Mouse (Mus musculus): ENCODE results near the gene Ankle2. TPM values are rescaled to one million over a fixed set of nuclear protein-coding genes. Genes with fewer than 3 reads are reported as not detected.
A peak's percentile ranks its signal among the peaks of the same experiment; 100 is the strongest.

Gene Ankle2
- total and polyA plus RNA-seq, 2 experiments from 2014 or later, result 17.8 to 40.2 TPM

- H3K27me3 ChIP-seq (ENCODE audit: insufficient read depth, low read length), result no peaks in the 10 kb centered on the region
- no peak for DNase-seq
- H3K27ac ChIP-seq (ENCODE audit: low read depth, low read length), result no peak overlapping the region
- WGBS, result 87% methylated on average over 6 of the region's 6 CpGs
- H3K36me3 ChIP-seq (ENCODE audit: insufficient read depth), result peaks cover 66% of the 10 kb centered on the region
- no peaks in the 10 kb centered on the region for H3K9me3 ChIP-seq (ENCODE audit: low read length)
- no peaks in the 10 kb centered on the region for H3K4me1 ChIP-seq (ENCODE audit: insufficient read depth)
- H3K4me2 ChIP-seq (ENCODE audit: low read depth), result no peak overlapping the region
- TF ChIP-seq CTCF (IDR thresholded peaks at IDR 0.05; ENCODE audit: low read depth), result no peak
- H3K9ac ChIP-seq, result no peak overlapping the region
- no peak for ATAC-seq
- H3K4me3 ChIP-seq (ENCODE audit: low read depth, low read length), result no peak overlapping the region
Measured at GRCm38 (mm10) chr5:110222757-110223156, 8.0 kb upstream of the Ankle2 start.

DNA sequence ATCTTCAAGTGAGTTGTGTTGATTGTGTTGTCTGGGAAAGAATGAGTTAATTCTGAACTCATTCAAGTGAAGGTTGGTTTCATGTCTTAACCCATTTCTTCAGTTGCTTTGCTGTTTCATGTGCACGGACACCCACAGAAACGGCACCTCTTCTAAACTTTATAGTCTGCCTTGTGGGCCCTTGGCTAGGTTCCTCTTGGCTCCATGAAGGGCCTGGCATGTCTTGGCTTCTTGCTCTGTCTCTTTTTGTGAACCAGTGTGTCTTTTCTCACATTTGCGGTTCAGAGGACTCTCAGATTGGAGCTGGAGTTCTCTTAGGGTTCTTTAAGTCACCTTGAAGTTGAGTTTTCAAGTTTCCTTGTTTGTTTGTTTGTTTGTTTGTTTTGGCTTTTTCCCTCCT, 5.7 kb upstream of the Ankle2 start:
- no peak for ATAC-seq
- H3K4me2 ChIP-seq (ENCODE audit: low read depth), result no peak overlapping the region
- 88% methylated on average over 3 of the region's 3 CpGs for WGBS
- H3K4me1 ChIP-seq (ENCODE audit: insufficient read depth), result no peaks in the 10 kb centered on the region
- no peak for DNase-seq
- no peak overlapping the region for H3K27ac ChIP-seq (ENCODE audit: low read depth, low read length)
- no peaks in the 10 kb centered on the region for H3K27me3 ChIP-seq (ENCODE audit: insufficient read depth, low read length)
- peaks cover 47% of the 10 kb centered on the region for H3K36me3 ChIP-seq (ENCODE audit: insufficient read depth)
- TF ChIP-seq CTCF (IDR thresholded peaks at IDR 0.05; ENCODE audit: low read depth), result no peak
- no peaks in the 10 kb centered on the region for H3K9me3 ChIP-seq (ENCODE audit: low read length)
- H3K9ac ChIP-seq, result no peak overlapping the region
- no peak overlapping the region for H3K4me3 ChIP-seq (ENCODE audit: low read depth, low read length)

DNA sequence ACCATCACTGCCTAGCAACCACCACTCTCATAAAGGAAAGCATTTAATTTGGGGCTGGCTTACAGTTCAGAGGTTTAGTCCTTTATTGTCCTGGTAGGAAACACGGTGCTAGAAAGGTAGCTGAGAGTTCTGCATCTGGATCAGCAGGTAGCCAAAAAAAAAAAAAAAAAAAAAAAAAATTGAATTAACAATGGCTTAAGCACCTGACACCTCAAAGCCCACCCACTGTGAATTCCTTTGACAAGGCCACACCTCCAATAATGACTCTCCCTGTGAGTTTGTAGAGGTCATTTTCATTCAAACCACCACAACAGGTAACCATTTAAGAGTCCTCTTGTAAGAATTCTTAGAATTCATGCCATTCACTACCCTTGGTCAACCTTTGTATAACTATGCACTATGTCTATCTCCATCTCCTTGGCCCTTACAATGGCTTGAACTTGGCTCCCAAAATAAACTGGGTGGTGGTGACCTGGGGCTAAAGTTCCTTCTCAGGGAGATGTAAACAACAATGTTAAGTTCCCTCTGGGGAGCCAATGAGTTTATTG, 3.4 kb upstream of the Ankle2 start:
- 52% methylated on average over 1 of the region's 1 CpGs for WGBS

DNA sequence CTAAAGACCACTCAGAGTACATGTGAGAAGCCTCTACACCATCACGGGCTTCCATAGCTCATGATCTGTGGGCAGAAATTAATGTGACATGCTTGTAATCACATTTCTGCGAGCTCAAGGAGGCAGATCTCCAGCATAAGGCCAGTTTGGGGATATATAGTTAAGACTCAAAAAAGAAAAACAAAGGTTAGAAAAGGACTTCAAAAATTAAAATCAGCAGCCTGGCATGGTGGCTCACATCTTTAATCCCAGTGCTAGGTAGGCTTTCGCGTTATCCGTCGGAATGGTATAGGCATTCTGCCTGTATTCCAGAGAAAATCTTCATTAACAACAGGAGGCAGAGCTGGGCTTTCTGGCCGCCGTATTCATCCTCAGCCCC, 414 bp upstream of the Ankle2 start:
- H3K9me3 ChIP-seq (ENCODE audit: low read length), result no peaks in the 10 kb centered on the region
- H3K4me1 ChIP-seq (ENCODE audit: insufficient read depth), result peaks cover 8% of the 10 kb centered on the region; the same call in 1 of the 2 replicates
- no peaks in the 10 kb centered on the region for H3K27me3 ChIP-seq (ENCODE audit: insufficient read depth, low read length)
- H3K9ac ChIP-seq, result peak overlapping the region; percentile 96
- WGBS, result 8% methylated on average over 8 of the region's 8 CpGs
- peaks cover 10% of the 10 kb centered on the region; the same call in 1 of the 2 replicates for H3K36me3 ChIP-seq (ENCODE audit: insufficient read depth)
- DNase-seq (no peak), ATAC-seq (no peak)
- peak overlapping the region; percentile 69 for H3K4me2 ChIP-seq (ENCODE audit: low read depth)
- H3K4me3 ChIP-seq (ENCODE audit: low read depth, low read length), result peak overlapping the region; percentile 91
- peak overlapping the region; percentile 94 for H3K27ac ChIP-seq (ENCODE audit: low read depth, low read length)
- 0 out of 2 replicates have a peak, but pooled peaks have one; percentile 1 for TF ChIP-seq CTCF (IDR thresholded peaks at IDR 0.05; ENCODE audit: low read depth)

More for the DNA sequence above, 3.4 kb upstream of the Ankle2 start:
- Histone ChIP-seq H3K36me3 (ENCODE audit: insufficient read depth) (peaks cover 25% of the 10 kb centered on the region), H3K4me3 (ENCODE audit: low read depth, low read length) (no peak overlapping the region), H3K27ac (ENCODE audit: low read depth, low read length) (no peak overlapping the region), H3K9me3 (ENCODE audit: low read length) (no peaks in the 10 kb centered on the region), H3K4me2 (ENCODE audit: low read depth) (no peak overlapping the region), H3K4me1 (ENCODE audit: insufficient read depth) (peaks cover 8% of the 10 kb centered on the region; the same call in 1 of the 2 replicates), H3K9ac (no peak overlapping the region), H3K27me3 (ENCODE audit: insufficient read depth, low read length) (no peaks in the 10 kb centered on the region)
- TF ChIP-seq CTCF (IDR thresholded peaks at IDR 0.05; ENCODE audit: low read depth), result no peak
- ATAC-seq (no peak), DNase-seq (no peak)

GRCm38 (mm10) chr5:110231638-110232037, 834 bp downstream of the Ankle2 start:
- H3K9me3 ChIP-seq (ENCODE audit: low read length), result no peaks in the 10 kb centered on the region
- DNase-seq (no peak), ATAC-seq (no peak)
- peak overlapping the region; percentile 96 for H3K9ac ChIP-seq
- H3K36me3 ChIP-seq (ENCODE audit: insufficient read depth), result peaks cover 18% of the 10 kb centered on the region
- WGBS, result 40% methylated on average over 13 of the region's 13 CpGs
- H3K27me3 ChIP-seq (ENCODE audit: insufficient read depth, low read length), result no peaks in the 10 kb centered on the region
- H3K4me1 ChIP-seq (ENCODE audit: insufficient read depth), result peaks cover 8% of the 10 kb centered on the region; the same call in 1 of the 2 replicates
- H3K4me2 ChIP-seq (ENCODE audit: low read depth), result peak overlapping the region; percentile 69
- no peak overlapping the region for H3K27ac ChIP-seq (ENCODE audit: low read depth, low read length)
- peak overlapping the region; percentile 91 for H3K4me3 ChIP-seq (ENCODE audit: low read depth, low read length)
- TF ChIP-seq CTCF (IDR thresholded peaks at IDR 0.05; ENCODE audit: low read depth), result 0 out of 2 replicates have a peak, but pooled peaks have one; percentile 20

DNA sequence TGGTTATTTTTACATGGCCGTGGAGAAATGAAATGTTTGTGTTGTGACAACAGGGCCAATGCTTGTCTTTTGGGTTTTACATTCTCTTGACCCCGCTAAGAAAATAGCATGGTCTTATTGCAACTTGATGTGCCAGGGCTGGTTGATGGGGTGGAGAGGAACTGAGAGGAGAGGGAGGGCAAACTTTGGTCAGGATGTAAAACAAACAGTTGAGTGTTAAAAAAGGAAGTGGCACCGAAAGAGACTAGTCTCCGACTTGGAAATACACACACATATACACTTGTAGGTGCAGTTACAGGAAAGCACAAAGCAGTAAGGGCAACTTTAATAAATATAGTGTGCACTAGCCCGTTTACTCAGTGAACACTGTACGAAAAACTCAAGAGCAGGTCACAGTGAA, 1.5 kb downstream of the Ankle2 start:
- no peak overlapping the region for H3K27ac ChIP-seq (ENCODE audit: low read depth, low read length)
- peak overlapping the region; percentile 69; the same call in 1 of the 2 replicates for H3K4me2 ChIP-seq (ENCODE audit: low read depth)
- TF ChIP-seq CTCF (IDR thresholded peaks at IDR 0.05; ENCODE audit: low read depth), result no peak
- H3K4me1 ChIP-seq (ENCODE audit: insufficient read depth), result peaks cover 8% of the 10 kb centered on the region; the same call in 1 of the 2 replicates
- ATAC-seq, result no peak
- no peaks in the 10 kb centered on the region for H3K9me3 ChIP-seq (ENCODE audit: low read length)
- no peak overlapping the region for H3K9ac ChIP-seq
- 87% methylated on average over 6 of the region's 6 CpGs for WGBS
- H3K4me3 ChIP-seq (ENCODE audit: low read depth, low read length), result no peak overlapping the region
- H3K36me3 ChIP-seq (ENCODE audit: insufficient read depth), result peaks cover 25% of the 10 kb centered on the region
- H3K27me3 ChIP-seq (ENCODE audit: insufficient read depth, low read length), result no peaks in the 10 kb centered on the region
- no peak for DNase-seq

DNA sequence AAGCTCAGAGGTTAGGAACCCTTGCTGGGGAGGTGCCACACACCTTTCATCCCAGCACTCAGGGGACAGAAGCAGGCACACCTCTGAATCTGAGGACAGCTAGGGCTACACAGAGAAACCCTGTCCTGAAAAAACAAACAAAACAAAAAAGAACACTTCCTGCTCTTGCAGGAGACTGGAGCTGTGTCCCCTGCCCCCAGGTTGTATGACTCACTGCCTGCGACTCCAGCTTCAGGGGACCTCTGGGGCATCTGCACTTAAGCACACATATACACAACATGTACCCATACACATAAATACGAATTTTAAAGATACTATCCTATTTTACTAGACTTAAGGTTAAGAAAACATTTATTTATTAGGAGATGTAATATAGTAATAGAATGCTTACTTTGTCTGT, 13.3 kb downstream of the Ankle2 start:
- H3K27me3 ChIP-seq (ENCODE audit: insufficient read depth, low read length), result no peaks in the 10 kb centered on the region
- H3K4me3 ChIP-seq (ENCODE audit: low read depth, low read length), result no peak overlapping the region
- no peak overlapping the region for H3K4me2 ChIP-seq (ENCODE audit: low read depth)
- no peak for TF ChIP-seq CTCF (IDR thresholded peaks at IDR 0.05; ENCODE audit: low read depth)
- H3K9ac ChIP-seq, result no peak overlapping the region
- no peaks in the 10 kb centered on the region for H3K4me1 ChIP-seq (ENCODE audit: insufficient read depth)
- ATAC-seq (no peak), DNase-seq (no peak)
- H3K36me3 ChIP-seq (ENCODE audit: insufficient read depth), result peaks cover 82% of the 10 kb centered on the region
- H3K9me3 ChIP-seq (ENCODE audit: low read length), result no peaks in the 10 kb centered on the region
- 90% methylated on average over 2 of the region's 2 CpGs for WGBS
- no peak overlapping the region for H3K27ac ChIP-seq (ENCODE audit: low read depth, low read length)
